Mouse (Mus musculus) brain, embryonic 14.5 days (tissue): ENCODE results near the gene Cpvl.

Experiments used
- CTCF ChIP-seq: fragments of 200-500 bp; IDR thresholded peaks from 2 replicates; pipeline ENCODE4 v1.5.1; 2012; ENCODE audit warnings: inconsistent platforms, mild to moderate bottlenecking, moderate library complexity, borderline replicate concordance; ENCODE audit not compliant: insufficient read depth, insufficient read length; ENCODE audit errors: extremely low read depth
- POLR2A ChIP-seq: fragments of 200-500 bp; IDR thresholded peaks from 2 replicates; pipeline ENCODE4 v1.6.1; 2012; ENCODE audit warnings: mild to moderate bottlenecking, inconsistent platforms, borderline replicate concordance; ENCODE audit not compliant: poor library complexity, insufficient read depth, insufficient read length, severe bottlenecking; ENCODE audit errors: extremely low read depth

GRCm38 (mm10) chr6:53939752-53940151 lies 38.7 kb downstream of the Cpvl start:
- TF ChIP-seq CTCF (no peak), POLR2A (no peak)
